Mouse (Mus musculus) stomach, adult 2 months (tissue): Measurements from ENCODE around the gene Csrnp1. TPM values are rescaled to one million over a fixed set of nuclear protein-coding genes. Genes with fewer than 3 reads are reported as not detected.

Source experiments
- polyA plus RNA-seq: library from polyadenylated mRNA; depleted of rRNA; stranded (reverse); fragments of >200 nt; gene quantifications from 2 replicates; pipeline ENCODE4 v1.2.3, GENCODE M21; 2012; rRNA removed

Csrnp1 gene
- polyA plus RNA-seq, result 12.8 and 25.8 TPM in 2 replicates

DNA sequence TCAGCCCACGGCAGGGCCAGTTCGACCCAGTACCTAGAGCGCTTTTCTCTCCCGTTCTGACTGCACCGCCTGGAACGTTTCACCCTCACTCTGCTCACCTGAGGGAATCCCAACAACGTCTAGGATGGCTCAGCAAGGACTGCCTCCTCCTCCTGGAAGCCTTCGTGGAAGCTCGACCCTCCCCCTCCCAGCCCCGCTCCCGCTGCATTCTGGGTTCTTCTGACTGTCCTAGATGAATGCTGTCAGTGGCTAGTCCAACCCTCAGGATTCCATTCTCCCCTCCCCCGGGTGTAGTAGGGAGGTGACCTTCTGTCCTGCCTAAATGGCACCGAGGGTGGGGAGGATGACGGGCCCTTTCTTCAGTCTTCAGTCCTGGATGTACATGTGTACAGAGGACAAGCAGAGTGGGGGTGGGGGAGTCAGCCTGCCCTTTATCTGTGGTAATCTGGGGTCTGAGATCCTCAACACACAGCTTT lies at the start of gene Csrnp1:
Gene Csrnp1, minus strand, starts transcription at position 123 of the 476 bp plus-strand sequence.

GRCm38 (mm10) chr9:120023086-120023811 lies 38.8 kb upstream of the Csrnp1 start, which contains the start of gene Xirp1:
TSS of gene Xirp1 (minus strand) at chr9:120023598.

GRCm38 (mm10) chr9:119937005-119937773 lies 47.3 kb downstream of the Csrnp1 start, which contains the start of the genes Gorasp1 and Ttc21a:
TSS of gene Gorasp1 (minus strand) at chr9:119937565.
TSS of gene Ttc21a (plus strand) at chr9:119937606.

Other genes with a start within 250 kb of the Csrnp1 start
- gene Scn11a, start 159.2 kb downstream of the Csrnp1 start, polyA plus RNA-seq, result not detected in 2 replicates
- 9.3 and 13.2 TPM in 2 replicates for gene Wdr48, start 89.8 kb downstream of the Csrnp1 start, polyA plus RNA-seq
- gene Gorasp1, start 47.1 kb downstream of the Csrnp1 start, polyA plus RNA-seq, result 12.7 and 12.8 TPM in 2 replicates
- 0.03 and 0.04 TPM in 2 replicates for gene Ttc21a, start 47.1 kb downstream of the Csrnp1 start, polyA plus RNA-seq
- 0.50 and 0.57 TPM in 2 replicates for gene Xirp1, start 38.9 kb upstream of the Csrnp1 start, polyA plus RNA-seq
- gene Cx3cr1, start 85.2 kb upstream of the Csrnp1 start, polyA plus RNA-seq, result 2.4 and 2.7 TPM in 2 replicates
- 0.06 and 0.15 TPM in 2 replicates for gene Ccr8, start 107.5 kb upstream of the Csrnp1 start, polyA plus RNA-seq
- gene Slc25a38, start 125.7 kb upstream of the Csrnp1 start, polyA plus RNA-seq, result 14.6 and 19.7 TPM in 2 replicates
- 1,902 and 2,484 TPM in 2 replicates for gene Rpsa, start 143.0 kb upstream of the Csrnp1 start, polyA plus RNA-seq
- gene Mobp, start 165.0 kb upstream of the Csrnp1 start, polyA plus RNA-seq, result not detected in 2 replicates